Mouse (Mus musculus): ENCODE data around the gene Sorl1. TPM values are rescaled to one million over a fixed set of nuclear protein-coding genes. Genes with fewer than 3 reads are reported as not detected.

Sorl1 gene
- polyA plus RNA-seq, 1 experiment from 2014 or later, result 8.8 TPM

- H3K27ac ChIP-seq (replicated peaks; ENCODE audit: low read depth, low read length), result no peak overlapping the region
- H3K4me2 ChIP-seq (ENCODE audit: low read length), result no peak overlapping the region
- DNase-seq (no peak), ATAC-seq (ENCODE audit: low FRiP score, low TSS enrichment) (no peak)
- H3K36me3 ChIP-seq (ENCODE audit: control insufficient read depth, insufficient read depth, low read length), result peaks cover 7% of the 10 kb centered on the region; the same call in 1 of the 2 replicates
- H3K4me1 ChIP-seq (ENCODE audit: control insufficient read depth, insufficient read depth, low read length), result no peaks in the 10 kb centered on the region
- no peaks in the 10 kb centered on the region for H3K27me3 ChIP-seq (ENCODE audit: control insufficient read depth, insufficient read depth, low read length)
- no peak overlapping the region for H3K9ac ChIP-seq (replicated peaks; ENCODE audit: low read length)
- H3K9me3 ChIP-seq (ENCODE audit: control insufficient read depth, low read length), result no peaks in the 10 kb centered on the region
- H3K4me3 ChIP-seq (replicated peaks; ENCODE audit: low read depth, low read length), result no peak overlapping the region
- 91% methylated on average over 11 of the region's 11 CpGs for WGBS
Observed at GRCm38 (mm10) chr9:42046248-42046647, 77.8 kb downstream of the Sorl1 start.

GRCm38 (mm10) chr9:42044651-42045050 is 79.4 kb downstream of the Sorl1 start:
- no peak for ATAC-seq (ENCODE audit: low FRiP score, low TSS enrichment)
- H3K27me3 ChIP-seq (ENCODE audit: control insufficient read depth, insufficient read depth, low read length), result no peaks in the 10 kb centered on the region
- H3K27ac ChIP-seq (replicated peaks; ENCODE audit: low read depth, low read length), result no peak overlapping the region
- no peak for DNase-seq
- H3K36me3 ChIP-seq (ENCODE audit: control insufficient read depth, insufficient read depth, low read length), result peaks cover 7% of the 10 kb centered on the region; the same call in 1 of the 2 replicates
- H3K4me3 ChIP-seq (replicated peaks; ENCODE audit: low read depth, low read length), result no peak overlapping the region
- H3K4me1 ChIP-seq (ENCODE audit: control insufficient read depth, insufficient read depth, low read length), result no peaks in the 10 kb centered on the region
- WGBS, result 92% methylated on average over 8 of the region's 8 CpGs
- H3K4me2 ChIP-seq (ENCODE audit: low read length), result no peak overlapping the region
- no peak overlapping the region for H3K9ac ChIP-seq (replicated peaks; ENCODE audit: low read length)
- no peaks in the 10 kb centered on the region for H3K9me3 ChIP-seq (ENCODE audit: control insufficient read depth, low read length)

- H3K27me3 ChIP-seq (ENCODE audit: control insufficient read depth, insufficient read depth, low read length), result no peaks in the 10 kb centered on the region
- ATAC-seq (ENCODE audit: low FRiP score, low TSS enrichment), result no peak
- no peak for DNase-seq
- H3K9me3 ChIP-seq (ENCODE audit: control insufficient read depth, low read length), result no peaks in the 10 kb centered on the region
- no peaks in the 10 kb centered on the region for H3K4me1 ChIP-seq (ENCODE audit: control insufficient read depth, insufficient read depth, low read length)
- H3K27ac ChIP-seq (replicated peaks; ENCODE audit: low read depth, low read length), result no peak overlapping the region
- no peak overlapping the region for H3K4me2 ChIP-seq (ENCODE audit: low read length)
- no peak overlapping the region for H3K9ac ChIP-seq (replicated peaks; ENCODE audit: low read length)
- no peak overlapping the region for H3K4me3 ChIP-seq (replicated peaks; ENCODE audit: low read depth, low read length)
- 92% methylated on average over 8 of the region's 8 CpGs for WGBS
- peaks cover 7% of the 10 kb centered on the region; the same call in 1 of the 2 replicates for H3K36me3 ChIP-seq (ENCODE audit: control insufficient read depth, insufficient read depth, low read length)
Observed at GRCm38 (mm10) chr9:42043934-42044333, 80.2 kb downstream of the Sorl1 start.

GRCm38 (mm10) chr9:42039000-42039992 is 84.8 kb downstream of the Sorl1 start:
- no peak overlapping the region for H3K9ac ChIP-seq (replicated peaks; ENCODE audit: low read length)
- 62% methylated on average over 18 of the region's 18 CpGs for WGBS
- H3K9me3 ChIP-seq (ENCODE audit: control insufficient read depth, low read length), result no peaks in the 10 kb centered on the region
- H3K4me3 ChIP-seq (replicated peaks; ENCODE audit: low read depth, low read length), result no peak overlapping the region
- no peak; the same call in 1 of the 2 replicates for ATAC-seq (ENCODE audit: low FRiP score, low TSS enrichment)
- H3K4me1 ChIP-seq (ENCODE audit: control insufficient read depth, insufficient read depth, low read length), result peaks cover 3% of the 10 kb centered on the region; the same call in 1 of the 2 replicates
- peaks cover 7% of the 10 kb centered on the region; the same call in 1 of the 2 replicates for H3K36me3 ChIP-seq (ENCODE audit: control insufficient read depth, insufficient read depth, low read length)
- H3K4me2 ChIP-seq (ENCODE audit: low read length), result no peak overlapping the region
- H3K27me3 ChIP-seq (ENCODE audit: control insufficient read depth, insufficient read depth, low read length), result no peaks in the 10 kb centered on the region
- no peak overlapping the region for H3K27ac ChIP-seq (replicated peaks; ENCODE audit: low read depth, low read length)
- peak; percentile 49 for DNase-seq

GRCm38 (mm10) chr9:42036885-42037284 is 87.2 kb downstream of the Sorl1 start:
- DNase-seq, result no peak
- peaks cover 3% of the 10 kb centered on the region; the same call in 1 of the 2 replicates for H3K4me1 ChIP-seq (ENCODE audit: control insufficient read depth, insufficient read depth, low read length)
- H3K4me3 ChIP-seq (replicated peaks; ENCODE audit: low read depth, low read length), result no peak overlapping the region
- H3K9ac ChIP-seq (replicated peaks; ENCODE audit: low read length), result no peak overlapping the region
- WGBS, result 94% methylated on average over 11 of the region's 11 CpGs
- no peaks in the 10 kb centered on the region for H3K36me3 ChIP-seq (ENCODE audit: control insufficient read depth, insufficient read depth, low read length)
- H3K27ac ChIP-seq (replicated peaks; ENCODE audit: low read depth, low read length), result no peak overlapping the region
- H3K9me3 ChIP-seq (ENCODE audit: control insufficient read depth, low read length), result no peaks in the 10 kb centered on the region
- H3K27me3 ChIP-seq (ENCODE audit: control insufficient read depth, insufficient read depth, low read length), result no peaks in the 10 kb centered on the region
- H3K4me2 ChIP-seq (ENCODE audit: low read length), result no peak overlapping the region
- no peak for ATAC-seq (ENCODE audit: low FRiP score, low TSS enrichment)

GRCm38 (mm10) chr9:42035995-42036394 is 88.1 kb downstream of the Sorl1 start:
- Histone ChIP-seq H3K36me3 (ENCODE audit: control insufficient read depth, insufficient read depth, low read length) (no peaks in the 10 kb centered on the region; the same call in 1 of the 2 replicates), H3K4me3 (replicated peaks; ENCODE audit: low read depth, low read length) (no peak overlapping the region), H3K4me2 (ENCODE audit: low read length) (no peak overlapping the region), H3K9me3 (ENCODE audit: control insufficient read depth, low read length) (no peaks in the 10 kb centered on the region), H3K27ac (replicated peaks; ENCODE audit: low read depth, low read length) (no peak overlapping the region), H3K9ac (replicated peaks; ENCODE audit: low read length) (no peak overlapping the region), H3K27me3 (ENCODE audit: control insufficient read depth, insufficient read depth, low read length) (no peaks in the 10 kb centered on the region), H3K4me1 (ENCODE audit: control insufficient read depth, insufficient read depth, low read length) (peaks cover 3% of the 10 kb centered on the region; the same call in 1 of the 2 replicates)
- DNase-seq (no peak), ATAC-seq (ENCODE audit: low FRiP score, low TSS enrichment) (no peak)
- 73% methylated on average over 5 of the region's 5 CpGs for WGBS

- no peak overlapping the region for H3K27ac ChIP-seq (replicated peaks; ENCODE audit: low read depth, low read length)
- DNase-seq (no peak), ATAC-seq (ENCODE audit: low FRiP score, low TSS enrichment) (no peak)
- no peak overlapping the region for H3K4me2 ChIP-seq (ENCODE audit: low read length)
- no peaks in the 10 kb centered on the region for H3K9me3 ChIP-seq (ENCODE audit: control insufficient read depth, low read length)
- H3K27me3 ChIP-seq (ENCODE audit: control insufficient read depth, insufficient read depth, low read length), result no peaks in the 10 kb centered on the region
- no peaks in the 10 kb centered on the region; the same call in 1 of the 2 replicates for H3K36me3 ChIP-seq (ENCODE audit: control insufficient read depth, insufficient read depth, low read length)
- H3K4me1 ChIP-seq (ENCODE audit: control insufficient read depth, insufficient read depth, low read length), result peaks cover 3% of the 10 kb centered on the region; the same call in 1 of the 2 replicates
- WGBS, result 80% methylated on average over 12 of the region's 12 CpGs
- H3K4me3 ChIP-seq (replicated peaks; ENCODE audit: low read depth, low read length), result no peak overlapping the region
- no peak overlapping the region for H3K9ac ChIP-seq (replicated peaks; ENCODE audit: low read length)
Observed at GRCm38 (mm10) chr9:42035213-42035765, 88.8 kb downstream of the Sorl1 start.

- no peak for DNase-seq
- 53% methylated on average over 9 of the region's 9 CpGs for WGBS
Observed at GRCm38 (mm10) chr9:42034116-42034520, 90.0 kb downstream of the Sorl1 start.

More at GRCm38 (mm10) chr9:42034116-42034520, 90.0 kb downstream of the Sorl1 start:
- Histone ChIP-seq H3K9ac (replicated peaks; ENCODE audit: low read length) (no peak overlapping the region), H3K9me3 (ENCODE audit: control insufficient read depth, low read length) (no peaks in the 10 kb centered on the region), H3K4me1 (ENCODE audit: control insufficient read depth, insufficient read depth, low read length) (peaks cover 3% of the 10 kb centered on the region; the same call in 1 of the 2 replicates), H3K27me3 (ENCODE audit: control insufficient read depth, insufficient read depth, low read length) (no peaks in the 10 kb centered on the region), H3K4me2 (ENCODE audit: low read length) (no peak overlapping the region), H3K4me3 (replicated peaks; ENCODE audit: low read depth, low read length) (no peak overlapping the region), H3K27ac (replicated peaks; ENCODE audit: low read depth, low read length) (no peak overlapping the region), H3K36me3 (ENCODE audit: control insufficient read depth, insufficient read depth, low read length) (no peaks in the 10 kb centered on the region; the same call in 1 of the 2 replicates)
- no peak for ATAC-seq (ENCODE audit: low FRiP score, low TSS enrichment)
